Mouse (Mus musculus) liver, adult 2 months (tissue): Measurements from ENCODE around the gene Coch. TPM values are rescaled to one million over a fixed set of nuclear protein-coding genes. Genes with fewer than 3 reads are reported as not detected.

Experiments used
- polyA plus RNA-seq: library from polyadenylated mRNA; depleted of rRNA; stranded (reverse); fragments of >200 nt; gene quantifications from 2 replicates; pipeline ENCODE4 v1.2.3, GENCODE M21; 2012; rRNA removed
- total RNA-seq: library from RNA; depleted of rRNA; stranded (reverse); fragments of >200 nt; gene quantifications from 2 replicates; pipeline ENCODE4 v1.2.3, GENCODE M21; 2014; rRNA removed

Gene Coch
- total and polyA plus RNA-seq, 2 experiments = not detected

Other genes starting within 250 kb of the Coch start
- gene G2e3, start 245.3 kb upstream of the Coch start, total RNA-seq = 4.0 and 4.3 TPM in 2 replicates
- 0.34 and 0.40 TPM in 2 replicates for gene G2e3, start 245.3 kb upstream of the Coch start, polyA plus RNA-seq
- 61.2 and 75.8 TPM in 2 replicates for gene Scfd1, start 215.8 kb upstream of the Coch start, total RNA-seq
- 7.1 and 7.3 TPM in 2 replicates for gene Scfd1, start 215.8 kb upstream of the Coch start, polyA plus RNA-seq
- gene Ap4s1, start 97.7 kb downstream of the Coch start, total RNA-seq = 15.3 and 20.3 TPM in 2 replicates
- gene Ap4s1, start 97.7 kb downstream of the Coch start, polyA plus RNA-seq = 3.3 and 4.4 TPM in 2 replicates
- 31.2 and 33.7 TPM in 2 replicates for gene Strn3, start 98.6 kb downstream of the Coch start, total RNA-seq
- 6.8 and 7.3 TPM in 2 replicates for gene Strn3, start 98.6 kb downstream of the Coch start, polyA plus RNA-seq
- 96.1 and 102 TPM in 2 replicates for gene Hectd1, start 236.2 kb downstream of the Coch start, total RNA-seq
- gene Hectd1, start 236.2 kb downstream of the Coch start, polyA plus RNA-seq = 12.1 and 15.1 TPM in 2 replicates